Mouse (Mus musculus) thymus, adult 2 months (tissue): ENCODE results near the gene Mast2.

Experiments used
- CTCF ChIP-seq: fragments of 200-500 bp; IDR thresholded peaks from 2 replicates; pipeline ENCODE4 v1.5.1; 2012; ENCODE audit warnings: mild to moderate bottlenecking, control low read depth, low read length, moderate library complexity, borderline replicate concordance; ENCODE audit not compliant: control insufficient read depth, poor library complexity, insufficient read depth; ENCODE audit errors: extremely low read depth
- POLR2A ChIP-seq: fragments of 200-500 bp; IDR thresholded peaks from 2 replicates; pipeline ENCODE4 v1.6.1; 2012; ENCODE audit warnings: mild to moderate bottlenecking, low read length, control low read depth, moderate library complexity; ENCODE audit not compliant: control insufficient read depth, poor library complexity, insufficient read depth; ENCODE audit errors: extremely low read depth

- TF ChIP-seq CTCF = no peak
- TF ChIP-seq POLR2A = no peak
These were observed 65.9 kb downstream of the Mast2 start for GRCm38 (mm10) chr4:116398051-116398450.
